Mouse (Mus musculus) neural tube, embryonic 12.5 days (tissue): ENCODE measurements at regions not wholly inside any gene's neighbourhood (a gene's known extent, or its start where the extent isn't known, plus 50 kb on each side); places are given as distances from the start of the nearest gene placed in this dataset.

ENCODE experiments used
- ATAC-seq: fragments of 200-750 bp; cut with Nextera tagmentation; 2 replicates; pipeline ENCODE4 v1.8.0; 2017; ENCODE audit warnings: low read depth, mild to moderate bottlenecking, moderate TSS enrichment, moderate library complexity; ENCODE audit not compliant: low FRiP score
- H3K27ac ChIP-seq: fragments of 300-500 bp; sonication (generic); 2 replicates; pipeline ENCODE4 v1.5.1; 2016
- H3K27me3 ChIP-seq: fragments of 300-500 bp; sonication (generic); replicated peaks from 2 replicates; pipeline ENCODE4 v1.6.1; 2016; ENCODE audit warnings: mild to moderate bottlenecking
- H3K36me3 ChIP-seq: fragments of 300-500 bp; sonication (generic); 2 replicates; pipeline ENCODE4 v1.6.1; 2016; ENCODE audit warnings: mild to moderate bottlenecking
- H3K4me1 ChIP-seq: fragments of 300-500 bp; sonication (generic); 2 replicates; pipeline ENCODE4 v1.6.1; 2016
- H3K4me2 ChIP-seq: fragments of 300-500 bp; sonication (generic); replicated peaks from 2 replicates; pipeline ENCODE4 v1.6.1; 2016; ENCODE audit warnings: mild to moderate bottlenecking
- H3K4me3 ChIP-seq: fragments of 300-500 bp; sonication (generic); 2 replicates; pipeline ENCODE4 v1.5.1; 2016
- H3K9ac ChIP-seq: fragments of 300-500 bp; sonication (generic); 2 replicates; pipeline ENCODE4 v1.6.1; 2016; ENCODE audit warnings: mild to moderate bottlenecking
- H3K9me3 ChIP-seq: fragments of 300-500 bp; sonication (generic); 2 replicates; pipeline ENCODE4 v1.6.1; 2016; ENCODE audit warnings: mild to moderate bottlenecking
- WGBS: fragments of 180-500 bp; shearing (Covaris S2); methylation state at CpG from one replicate; pipeline ENCODE4 v1.1.7; 2016; 5-methylcytosine and 5-hydroxymethylcytosine counted together

DNA sequence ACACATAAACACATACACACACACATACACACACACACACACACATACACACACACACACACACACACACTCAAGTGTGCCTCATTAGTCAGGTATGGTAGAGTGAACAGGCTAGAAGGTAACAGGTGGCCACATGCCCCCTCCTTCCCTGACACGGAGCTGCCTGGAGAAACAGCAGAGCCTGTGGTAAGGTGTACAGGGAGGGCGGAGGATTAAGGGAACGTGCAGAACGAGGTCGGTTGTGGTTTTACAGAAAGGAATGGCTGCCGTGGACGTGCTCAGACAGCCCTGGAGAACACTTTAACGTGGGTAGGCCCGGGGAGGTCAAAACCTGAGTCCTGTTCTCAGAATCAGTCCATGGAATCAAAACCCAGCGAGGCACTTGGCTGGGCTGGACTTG, 66.2 kb upstream of the Prok2 start:
- WGBS = 80% methylated on average over 10 of the region's 10 CpGs
- Histone ChIP-seq H3K27me3 (no peaks in the 10 kb centered on the region; the same call in 1 of the 2 replicates), H3K9me3 (no peaks in the 10 kb centered on the region), H3K4me1 (no peaks in the 10 kb centered on the region), H3K4me2 (no peak overlapping the region), H3K9ac (no peak overlapping the region), H3K36me3 (no peaks in the 10 kb centered on the region), H3K4me3 (no peak overlapping the region), H3K27ac (no peak overlapping the region)
- ATAC-seq = no peak

GRCm38 (mm10) chr6:99786977-99787376, 60.8 kb upstream of the Prok2 start:
- Histone ChIP-seq H3K27me3 (no peaks in the 10 kb centered on the region; the same call in 1 of the 2 replicates), H3K4me2 (no peak overlapping the region), H3K4me3 (no peak overlapping the region), H3K36me3 (no peaks in the 10 kb centered on the region), H3K9ac (no peak overlapping the region), H3K4me1 (no peaks in the 10 kb centered on the region), H3K9me3 (no peaks in the 10 kb centered on the region), H3K27ac (no peak overlapping the region)
- no peak for ATAC-seq
- WGBS = 75% methylated on average over 7 of the region's 7 CpGs

- Histone ChIP-seq H3K27me3 (no peaks in the 10 kb centered on the region; the same call in 1 of the 2 replicates), H3K4me1 (no peaks in the 10 kb centered on the region), H3K27ac (no peak overlapping the region), H3K36me3 (no peaks in the 10 kb centered on the region), H3K4me3 (no peak overlapping the region), H3K9ac (no peak overlapping the region), H3K9me3 (no peaks in the 10 kb centered on the region), H3K4me2 (no peak overlapping the region)
- WGBS = 75% methylated on average over 6 of the region's 6 CpGs
- no peak for ATAC-seq
These were observed 59.0 kb upstream of the Prok2 start for GRCm38 (mm10) chr6:99785212-99785611.

DNA sequence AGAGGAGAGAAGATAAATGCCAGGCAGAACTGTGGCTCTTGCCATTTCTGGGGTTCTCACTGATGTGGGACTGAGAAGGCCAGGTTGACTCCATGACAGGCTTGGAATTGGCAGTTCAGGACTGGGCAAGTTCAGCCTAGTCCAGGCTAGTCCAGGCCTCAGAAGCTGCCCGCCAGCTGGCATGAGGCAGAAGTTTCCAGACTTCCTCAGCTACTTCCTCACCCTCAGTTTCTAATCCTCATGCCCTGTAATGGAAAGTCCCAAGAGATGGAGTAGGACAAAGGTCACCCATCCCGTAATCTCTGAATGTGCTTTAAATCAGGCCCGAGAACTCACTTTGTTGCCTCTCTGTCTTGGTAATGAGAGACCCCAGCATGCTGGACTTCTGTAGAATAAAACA, 58.6 kb upstream of the Prok2 start:
- ATAC-seq = no peak
- H3K4me2 ChIP-seq = no peak overlapping the region
- no peaks in the 10 kb centered on the region for H3K4me1 ChIP-seq
- H3K27ac ChIP-seq = no peak overlapping the region
- no peak overlapping the region for H3K4me3 ChIP-seq
- H3K27me3 ChIP-seq = no peaks in the 10 kb centered on the region; the same call in 1 of the 2 replicates
- no peaks in the 10 kb centered on the region for H3K36me3 ChIP-seq
- 87% methylated on average over 3 of the region's 3 CpGs for WGBS
- no peak overlapping the region for H3K9ac ChIP-seq
- no peaks in the 10 kb centered on the region for H3K9me3 ChIP-seq

DNA sequence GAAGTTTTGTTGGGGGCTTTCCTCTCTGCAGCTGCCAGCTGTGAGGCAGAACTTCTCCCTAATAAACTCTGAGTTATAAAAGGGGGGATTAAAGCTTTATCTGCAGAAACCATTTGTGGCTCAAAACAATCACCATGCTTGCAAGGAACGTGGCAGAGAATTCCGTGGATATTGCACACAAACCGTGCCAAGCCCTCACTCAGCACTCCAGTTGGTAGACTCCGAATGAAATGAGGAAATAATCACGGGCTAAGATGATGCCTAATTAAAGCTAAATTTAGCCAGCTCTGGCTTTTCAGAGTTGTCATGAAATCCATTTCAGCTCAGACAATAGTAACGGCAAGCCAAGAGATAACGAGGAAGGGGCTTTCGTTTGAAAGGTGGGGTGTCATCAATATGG, 58.1 kb upstream of the Prok2 start:
- Histone ChIP-seq H3K4me3 (no peak overlapping the region), H3K27me3 (peaks cover 4% of the 10 kb centered on the region; the same call in 1 of the 2 replicates), H3K4me1 (no peaks in the 10 kb centered on the region), H3K36me3 (no peaks in the 10 kb centered on the region), H3K27ac (no peak overlapping the region), H3K9ac (no peak overlapping the region), H3K4me2 (no peak overlapping the region), H3K9me3 (no peaks in the 10 kb centered on the region)
- no peak for ATAC-seq
- WGBS = 74% methylated on average over 8 of the region's 8 CpGs

- WGBS = 80% methylated on average over 2 of the region's 2 CpGs
- no peak overlapping the region for H3K27ac ChIP-seq
These were observed 56.8 kb upstream of the Prok2 start for GRCm38 (mm10) chr6:99782996-99783395.

More at GRCm38 (mm10) chr6:99782996-99783395, 56.8 kb upstream of the Prok2 start:
- H3K4me3 ChIP-seq = no peak overlapping the region
- no peak for ATAC-seq
- no peak overlapping the region for H3K4me2 ChIP-seq
- H3K9me3 ChIP-seq = no peaks in the 10 kb centered on the region
- H3K27me3 ChIP-seq = peaks cover 5% of the 10 kb centered on the region; the same call in 1 of the 2 replicates
- H3K9ac ChIP-seq = no peak overlapping the region
- H3K36me3 ChIP-seq = no peaks in the 10 kb centered on the region
- no peaks in the 10 kb centered on the region for H3K4me1 ChIP-seq
